Mouse (Mus musculus): ENCODE measurements at regions not wholly inside any gene's neighbourhood (a gene's known extent, or its start where the extent isn't known, plus 50 kb on each side); places are given as distances from the start of the nearest gene placed in this dataset.

- Histone ChIP-seq H3K36me3 (ENCODE audit: control insufficient read depth, insufficient read depth, low read length) (no peaks in the 10 kb centered on the region), H3K4me1 (ENCODE audit: control insufficient read depth, insufficient read depth, low read length) (peaks cover 4% of the 10 kb centered on the region; the same call in 1 of the 2 replicates), H3K27ac (replicated peaks; ENCODE audit: low read depth, low read length) (no peak overlapping the region), H3K4me3 (ENCODE audit: low read depth, low read length) (no peak overlapping the region), H3K9ac (ENCODE audit: low read depth, low read length) (no peak overlapping the region), H3K4me2 (ENCODE audit: low read depth, low read length) (no peak overlapping the region), H3K27me3 (replicated peaks; ENCODE audit: control insufficient read depth, insufficient read depth, low read length) (no peaks in the 10 kb centered on the region), H3K9me3 (ENCODE audit: control insufficient read depth, low read length) (no peaks in the 10 kb centered on the region)
- no peak for DNase-seq (ENCODE audit: low spot score)
- ATAC-seq (ENCODE audit: low read depth) = no peak
- 64% methylated on average over 8 of the region's 8 CpGs for WGBS
These were observed 180.7 kb upstream of the Arglu1 start for GRCm38 (mm10) chr8:8871039-8871438.

DNA sequence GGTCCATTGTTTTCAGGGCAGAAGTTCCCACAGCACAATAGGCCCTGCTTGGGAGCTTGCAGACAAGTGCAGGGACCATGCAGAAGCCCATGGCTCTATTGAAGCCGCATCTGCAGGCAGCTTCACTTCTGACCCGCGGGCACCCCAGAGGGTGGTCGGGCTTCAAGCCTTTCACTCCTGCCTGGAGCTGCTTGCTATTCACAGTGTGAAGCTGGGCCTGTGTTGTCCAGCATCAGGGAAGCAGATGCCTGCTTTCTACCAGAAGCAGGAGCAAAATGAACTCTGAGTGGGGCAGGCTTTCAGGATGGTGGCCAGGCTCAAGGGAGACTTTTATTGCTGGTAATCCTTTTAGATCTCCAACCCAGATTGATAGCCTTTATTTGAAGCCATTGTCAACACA, 180.2 kb upstream of the Arglu1 start:
- H3K4me2 ChIP-seq (ENCODE audit: low read depth, low read length) = no peak overlapping the region
- H3K4me3 ChIP-seq (ENCODE audit: low read depth, low read length) = no peak overlapping the region
- DNase-seq (ENCODE audit: low spot score) (peak; percentile 27), ATAC-seq (ENCODE audit: low read depth) (peak; percentile 53; the same call in 1 of the 2 replicates)
- no peak overlapping the region for H3K27ac ChIP-seq (replicated peaks; ENCODE audit: low read depth, low read length)
- peaks cover 4% of the 10 kb centered on the region; the same call in 1 of the 2 replicates for H3K4me1 ChIP-seq (ENCODE audit: control insufficient read depth, insufficient read depth, low read length)
- H3K36me3 ChIP-seq (ENCODE audit: control insufficient read depth, insufficient read depth, low read length) = no peaks in the 10 kb centered on the region
- H3K27me3 ChIP-seq (replicated peaks; ENCODE audit: control insufficient read depth, insufficient read depth, low read length) = no peaks in the 10 kb centered on the region
- no peaks in the 10 kb centered on the region for H3K9me3 ChIP-seq (ENCODE audit: control insufficient read depth, low read length)
- no peak overlapping the region for H3K9ac ChIP-seq (ENCODE audit: low read depth, low read length)
- 10% methylated on average over 4 of the region's 4 CpGs for WGBS

- no peak overlapping the region for H3K27ac ChIP-seq (replicated peaks; ENCODE audit: low read depth, low read length)
- H3K9me3 ChIP-seq (ENCODE audit: control insufficient read depth, low read length) = no peaks in the 10 kb centered on the region
- H3K9ac ChIP-seq (ENCODE audit: low read depth, low read length) = no peak overlapping the region
- no peaks in the 10 kb centered on the region for H3K27me3 ChIP-seq (replicated peaks; ENCODE audit: control insufficient read depth, insufficient read depth, low read length)
- no peak overlapping the region for H3K4me3 ChIP-seq (ENCODE audit: low read depth, low read length)
- no peak for ATAC-seq (ENCODE audit: low read depth)
- no peak for DNase-seq (ENCODE audit: low spot score)
- WGBS = 71% methylated on average over 6 of the region's 6 CpGs
- no peak overlapping the region for H3K4me2 ChIP-seq (ENCODE audit: low read depth, low read length)
- peaks cover 4% of the 10 kb centered on the region; the same call in 1 of the 2 replicates for H3K4me1 ChIP-seq (ENCODE audit: control insufficient read depth, insufficient read depth, low read length)
- no peaks in the 10 kb centered on the region for H3K36me3 ChIP-seq (ENCODE audit: control insufficient read depth, insufficient read depth, low read length)
These were observed 179.0 kb upstream of the Arglu1 start for GRCm38 (mm10) chr8:8869338-8869737.

DNA sequence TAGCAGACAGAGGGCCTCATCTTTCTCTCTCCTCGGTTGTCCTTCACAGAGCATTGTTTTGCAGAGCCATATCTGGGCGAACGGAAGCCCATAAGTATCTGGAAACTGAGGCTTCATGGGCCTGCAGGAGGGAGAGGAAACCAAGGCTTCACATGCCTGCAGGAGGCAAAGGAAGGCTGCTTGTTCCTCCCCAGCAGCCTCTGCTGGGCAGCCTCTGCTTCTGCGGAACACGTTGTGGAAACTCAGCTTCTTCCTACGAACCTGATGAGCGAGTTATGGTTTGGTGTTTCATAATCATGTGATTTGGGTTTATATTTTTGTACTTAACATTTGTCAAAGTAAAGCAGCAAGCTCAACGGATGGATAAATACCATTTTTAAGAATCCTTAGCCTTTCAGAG, 177.6 kb upstream of the Arglu1 start:
- H3K4me2 ChIP-seq (ENCODE audit: low read depth, low read length) = no peak overlapping the region
- 60% methylated on average over 8 of the region's 8 CpGs for WGBS
- DNase-seq (ENCODE audit: low spot score) (no peak), ATAC-seq (ENCODE audit: low read depth) (no peak)
- no peak overlapping the region for H3K4me3 ChIP-seq (ENCODE audit: low read depth, low read length)
- no peaks in the 10 kb centered on the region for H3K27me3 ChIP-seq (replicated peaks; ENCODE audit: control insufficient read depth, insufficient read depth, low read length)
- no peak overlapping the region for H3K27ac ChIP-seq (replicated peaks; ENCODE audit: low read depth, low read length)
- H3K36me3 ChIP-seq (ENCODE audit: control insufficient read depth, insufficient read depth, low read length) = no peaks in the 10 kb centered on the region
- H3K4me1 ChIP-seq (ENCODE audit: control insufficient read depth, insufficient read depth, low read length) = peaks cover 4% of the 10 kb centered on the region; the same call in 1 of the 2 replicates
- no peaks in the 10 kb centered on the region for H3K9me3 ChIP-seq (ENCODE audit: control insufficient read depth, low read length)
- H3K9ac ChIP-seq (ENCODE audit: low read depth, low read length) = no peak overlapping the region

GRCm38 (mm10) chr8:8867126-8867777, 176.9 kb upstream of the Arglu1 start:
- H3K36me3 ChIP-seq (ENCODE audit: control insufficient read depth, insufficient read depth, low read length) = no peaks in the 10 kb centered on the region
- WGBS = 32% methylated on average over 9 of the region's 9 CpGs
- H3K4me3 ChIP-seq (ENCODE audit: low read depth, low read length) = no peak overlapping the region
- no peaks in the 10 kb centered on the region for H3K27me3 ChIP-seq (replicated peaks; ENCODE audit: control insufficient read depth, insufficient read depth, low read length)
- no peak overlapping the region for H3K27ac ChIP-seq (replicated peaks; ENCODE audit: low read depth, low read length)
- H3K4me1 ChIP-seq (ENCODE audit: control insufficient read depth, insufficient read depth, low read length) = peaks cover 4% of the 10 kb centered on the region; the same call in 1 of the 2 replicates
- H3K9ac ChIP-seq (ENCODE audit: low read depth, low read length) = no peak overlapping the region
- peak; percentile 30 for DNase-seq (ENCODE audit: low spot score)
- H3K9me3 ChIP-seq (ENCODE audit: control insufficient read depth, low read length) = no peaks in the 10 kb centered on the region
- ATAC-seq (ENCODE audit: low read depth) = no peak
- no peak overlapping the region for H3K4me2 ChIP-seq (ENCODE audit: low read depth, low read length)

- WGBS = 90% methylated on average over 6 of the region's 6 CpGs
- DNase-seq (ENCODE audit: low spot score) = no peak
- no peak overlapping the region for H3K4me2 ChIP-seq (ENCODE audit: low read depth, low read length)
- H3K4me1 ChIP-seq (ENCODE audit: control insufficient read depth, insufficient read depth, low read length) = peaks cover 4% of the 10 kb centered on the region; the same call in 1 of the 2 replicates
- no peaks in the 10 kb centered on the region for H3K9me3 ChIP-seq (ENCODE audit: control insufficient read depth, low read length)
- H3K27me3 ChIP-seq (replicated peaks; ENCODE audit: control insufficient read depth, insufficient read depth, low read length) = no peaks in the 10 kb centered on the region
- no peak overlapping the region for H3K27ac ChIP-seq (replicated peaks; ENCODE audit: low read depth, low read length)
- H3K4me3 ChIP-seq (ENCODE audit: low read depth, low read length) = no peak overlapping the region
- H3K9ac ChIP-seq (ENCODE audit: low read depth, low read length) = no peak overlapping the region
- ATAC-seq (ENCODE audit: low read depth) = no peak
- no peaks in the 10 kb centered on the region for H3K36me3 ChIP-seq (ENCODE audit: control insufficient read depth, insufficient read depth, low read length)
These were observed 172.4 kb upstream of the Arglu1 start for GRCm38 (mm10) chr8:8862767-8863166.

DNA sequence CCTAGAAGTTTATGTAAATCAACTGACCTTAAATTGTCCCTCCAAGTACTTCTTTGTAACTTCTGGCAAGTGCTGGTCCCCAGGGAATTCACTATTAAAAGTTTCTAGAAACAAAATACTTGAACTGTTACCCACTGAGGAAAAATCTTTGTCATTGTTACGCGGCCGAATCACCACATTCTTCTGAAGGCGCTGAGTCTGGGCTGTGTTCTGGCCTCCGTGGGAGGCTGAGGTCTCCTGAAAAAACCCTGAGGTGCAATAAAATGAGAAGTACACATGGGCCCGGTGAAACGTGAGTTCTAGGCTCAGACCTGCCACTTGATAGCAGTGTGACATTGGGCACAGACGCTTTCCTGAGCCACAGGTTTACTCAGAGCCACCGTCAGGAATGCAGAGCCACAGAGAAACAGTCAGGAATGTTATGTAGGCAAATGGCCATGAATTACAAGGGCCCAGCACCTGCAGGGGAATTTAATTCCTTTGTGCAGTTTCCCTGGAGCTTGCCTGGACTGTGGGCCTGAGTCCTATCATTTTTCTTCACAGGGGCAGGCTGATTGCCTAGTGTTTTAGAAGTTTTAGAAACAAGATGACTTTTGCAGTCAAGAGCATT, 171.1 kb upstream of the Arglu1 start:
- Histone ChIP-seq H3K36me3 (ENCODE audit: control insufficient read depth, insufficient read depth, low read length) (no peaks in the 10 kb centered on the region), H3K4me1 (ENCODE audit: control insufficient read depth, insufficient read depth, low read length) (no peaks in the 10 kb centered on the region), H3K27ac (replicated peaks; ENCODE audit: low read depth, low read length) (no peak overlapping the region), H3K9me3 (ENCODE audit: control insufficient read depth, low read length) (no peaks in the 10 kb centered on the region), H3K9ac (ENCODE audit: low read depth, low read length) (no peak overlapping the region), H3K27me3 (replicated peaks; ENCODE audit: control insufficient read depth, insufficient read depth, low read length) (no peaks in the 10 kb centered on the region), H3K4me2 (ENCODE audit: low read depth, low read length) (no peak overlapping the region), H3K4me3 (ENCODE audit: low read depth, low read length) (no peak overlapping the region)
- ATAC-seq (ENCODE audit: low read depth) (no peak; the same call in 1 of the 2 replicates), DNase-seq (ENCODE audit: low spot score) (no peak)
- 55% methylated on average over 9 of the region's 9 CpGs for WGBS

- no peak for DNase-seq (ENCODE audit: low spot score)
These were observed 168.3 kb upstream of the Arglu1 start for GRCm38 (mm10) chr8:8858636-8859035.

More at GRCm38 (mm10) chr8:8858636-8859035, 168.3 kb upstream of the Arglu1 start:
- Histone ChIP-seq H3K4me2 (ENCODE audit: low read depth, low read length) (no peak overlapping the region), H3K36me3 (ENCODE audit: control insufficient read depth, insufficient read depth, low read length) (no peaks in the 10 kb centered on the region), H3K9ac (ENCODE audit: low read depth, low read length) (no peak overlapping the region), H3K4me3 (ENCODE audit: low read depth, low read length) (no peak overlapping the region), H3K4me1 (ENCODE audit: control insufficient read depth, insufficient read depth, low read length) (no peaks in the 10 kb centered on the region), H3K27ac (replicated peaks; ENCODE audit: low read depth, low read length) (no peak overlapping the region), H3K27me3 (replicated peaks; ENCODE audit: control insufficient read depth, insufficient read depth, low read length) (no peaks in the 10 kb centered on the region), H3K9me3 (ENCODE audit: control insufficient read depth, low read length) (no peaks in the 10 kb centered on the region)
- WGBS = 50% methylated on average over 3 of the region's 3 CpGs
- no peak for ATAC-seq (ENCODE audit: low read depth)

Measured in embryonic facial prominence, embryonic 14.5 days (tissue).